Mouse (Mus musculus): Measurements from ENCODE around the gene Ppm1m. TPM values are rescaled to one million over a fixed set of nuclear protein-coding genes. Genes with fewer than 3 reads are reported as not detected.

Ppm1m gene
- polyA plus RNA-seq, 1 experiment = 42.1 TPM

GRCm38 (mm10) chr9:106222261-106222851 is 22.8 kb upstream of the Ppm1m start, which contains the start of gene Tlr9:
Gene Tlr9, plus strand, starts transcription at chr9:106222598.
- Histone ChIP-seq H3K4me3 (ENCODE audit: insufficient read depth, low read length) (no peak within 1 kb of the TSS), H3K27ac (ENCODE audit: insufficient read depth, low read length) (no peak within 1 kb of the TSS), H3K4me1 (ENCODE audit: control insufficient read depth, insufficient read depth, low read length) (0 out of 2 replicates have a peak, but pooled peaks cover 2% of the 10 kb centered on the region)
- TF ChIP-seq POLR2A (IDR thresholded peaks at IDR 0.05; ENCODE audit: extremely low read depth, insufficient read depth, low read length) = no peak
- TF ChIP-seq CTCF (IDR thresholded peaks at IDR 0.05; ENCODE audit: extremely low read depth, insufficient read depth, low read length) = no peak

- TF ChIP-seq CTCF (IDR thresholded peaks at IDR 0.05; ENCODE audit: extremely low read depth, insufficient read depth, low read length) (no peak), POLR2A (IDR thresholded peaks at IDR 0.05; ENCODE audit: extremely low read depth, insufficient read depth, low read length) (no peak)
- Histone ChIP-seq H3K27ac (ENCODE audit: insufficient read depth, low read length) (no peak overlapping the region), H3K4me3 (ENCODE audit: insufficient read depth, low read length) (no peak overlapping the region), H3K4me1 (ENCODE audit: control insufficient read depth, insufficient read depth, low read length) (0 out of 2 replicates have a peak, but pooled peaks cover 2% of the 10 kb centered on the region)
Observed at GRCm38 (mm10) chr9:106220894-106221523, 21.5 kb upstream of the Ppm1m start.

GRCm38 (mm10) chr9:106216971-106217370 is 17.4 kb upstream of the Ppm1m start:
- H3K4me1 ChIP-seq (ENCODE audit: control insufficient read depth, insufficient read depth, low read length) = no peaks in the 10 kb centered on the region
- no peak overlapping the region for H3K4me3 ChIP-seq (ENCODE audit: insufficient read depth, low read length)
- no peak overlapping the region for H3K27ac ChIP-seq (ENCODE audit: insufficient read depth, low read length)
- TF ChIP-seq POLR2A (IDR thresholded peaks at IDR 0.05; ENCODE audit: extremely low read depth, insufficient read depth, low read length) (no peak), CTCF (IDR thresholded peaks at IDR 0.05; ENCODE audit: extremely low read depth, insufficient read depth, low read length) (no peak)

GRCm38 (mm10) chr9:106215341-106216125 is 16.0 kb upstream of the Ppm1m start:
- no peak for TF ChIP-seq CTCF (IDR thresholded peaks at IDR 0.05; ENCODE audit: extremely low read depth, insufficient read depth, low read length)
- H3K4me3 ChIP-seq (ENCODE audit: insufficient read depth, low read length) = no peak overlapping the region
- no peaks in the 10 kb centered on the region for H3K4me1 ChIP-seq (ENCODE audit: control insufficient read depth, insufficient read depth, low read length)
- no peak overlapping the region for H3K27ac ChIP-seq (ENCODE audit: insufficient read depth, low read length)

- TF ChIP-seq POLR2A (IDR thresholded peaks at IDR 0.05; ENCODE audit: extremely low read depth, insufficient read depth, low read length) = no peak
- TF ChIP-seq CTCF (IDR thresholded peaks at IDR 0.05; ENCODE audit: extremely low read depth, insufficient read depth, low read length) = no peak
- H3K4me3 ChIP-seq (ENCODE audit: insufficient read depth, low read length) = no peak overlapping the region
- peaks cover 4% of the 10 kb centered on the region for H3K4me1 ChIP-seq (ENCODE audit: control insufficient read depth, insufficient read depth, low read length)
- no peak overlapping the region for H3K27ac ChIP-seq (ENCODE audit: insufficient read depth, low read length)
Observed at GRCm38 (mm10) chr9:106212594-106212981, 13.0 kb upstream of the Ppm1m start.

GRCm38 (mm10) chr9:106211680-106212593 is 12.4 kb upstream of the Ppm1m start:
- TF ChIP-seq CTCF (IDR thresholded peaks at IDR 0.05; ENCODE audit: extremely low read depth, insufficient read depth, low read length) (peak; percentile 99), POLR2A (IDR thresholded peaks at IDR 0.05; ENCODE audit: extremely low read depth, insufficient read depth, low read length) (no peak)
- 0 out of 2 replicates have a peak overlapping the region, but pooled peaks have one; percentile 1 for H3K4me3 ChIP-seq (ENCODE audit: insufficient read depth, low read length)
- no peak overlapping the region for H3K27ac ChIP-seq (ENCODE audit: insufficient read depth, low read length)
- peaks cover 7% of the 10 kb centered on the region for H3K4me1 ChIP-seq (ENCODE audit: control insufficient read depth, insufficient read depth, low read length)

GRCm38 (mm10) chr9:106210853-106211609 is 11.5 kb upstream of the Ppm1m start:
- Histone ChIP-seq H3K4me1 (ENCODE audit: control insufficient read depth, insufficient read depth, low read length) (peaks cover 13% of the 10 kb centered on the region), H3K27ac (ENCODE audit: insufficient read depth, low read length) (no peak overlapping the region), H3K4me3 (ENCODE audit: insufficient read depth, low read length) (no peak overlapping the region)
- TF ChIP-seq POLR2A (IDR thresholded peaks at IDR 0.05; ENCODE audit: extremely low read depth, insufficient read depth, low read length) = no peak
- no peak for TF ChIP-seq CTCF (IDR thresholded peaks at IDR 0.05; ENCODE audit: extremely low read depth, insufficient read depth, low read length)

GRCm38 (mm10) chr9:106209954-106210353 is 10.4 kb upstream of the Ppm1m start:
- Histone ChIP-seq H3K4me1 (ENCODE audit: control insufficient read depth, insufficient read depth, low read length) (peaks cover 16% of the 10 kb centered on the region), H3K27ac (ENCODE audit: insufficient read depth, low read length) (no peak overlapping the region), H3K4me3 (ENCODE audit: insufficient read depth, low read length) (no peak overlapping the region)
- TF ChIP-seq POLR2A (IDR thresholded peaks at IDR 0.05; ENCODE audit: extremely low read depth, insufficient read depth, low read length) (no peak), CTCF (IDR thresholded peaks at IDR 0.05; ENCODE audit: extremely low read depth, insufficient read depth, low read length) (no peak)
